Mouse (Mus musculus): ENCODE measurements around the gene Tekt3. TPM values are rescaled to one million over a fixed set of nuclear protein-coding genes. Genes with fewer than 3 reads are reported as not detected.

Tekt3 gene
- polyA plus RNA-seq (2012; rRNA removed), result not detected in 2 replicates

DNA sequence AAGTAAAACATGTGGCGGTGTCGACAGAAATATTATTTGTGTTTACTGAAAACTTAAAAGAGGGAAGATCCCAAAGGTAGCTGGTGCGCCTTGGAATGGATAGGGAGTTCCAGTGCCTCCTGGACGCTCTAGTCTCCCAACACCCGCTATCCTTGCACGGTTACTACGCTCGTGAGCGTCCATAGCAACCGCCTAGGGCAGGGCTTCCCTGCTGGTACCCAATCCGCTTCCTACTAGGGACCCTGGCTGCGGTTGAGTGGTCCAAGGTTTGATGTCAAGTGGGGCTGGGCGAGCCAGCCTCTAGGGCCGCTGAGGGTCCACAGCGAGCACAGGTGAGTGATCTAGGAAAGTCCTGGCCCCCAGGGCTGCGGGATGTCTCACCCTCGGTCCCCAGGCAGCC is at the start of gene Tekt3:
TSS of gene Tekt3 (plus strand) at position 209 of the 400 bp plus-strand sequence.
- DNase-seq (ENCODE audit: low spot score), result no peak

- DNase-seq (ENCODE audit: low spot score), result no peak
Measured at GRCm38 (mm10) chr11:63017327-63018082, 43.9 kb upstream of the Tekt3 start.

DNA sequence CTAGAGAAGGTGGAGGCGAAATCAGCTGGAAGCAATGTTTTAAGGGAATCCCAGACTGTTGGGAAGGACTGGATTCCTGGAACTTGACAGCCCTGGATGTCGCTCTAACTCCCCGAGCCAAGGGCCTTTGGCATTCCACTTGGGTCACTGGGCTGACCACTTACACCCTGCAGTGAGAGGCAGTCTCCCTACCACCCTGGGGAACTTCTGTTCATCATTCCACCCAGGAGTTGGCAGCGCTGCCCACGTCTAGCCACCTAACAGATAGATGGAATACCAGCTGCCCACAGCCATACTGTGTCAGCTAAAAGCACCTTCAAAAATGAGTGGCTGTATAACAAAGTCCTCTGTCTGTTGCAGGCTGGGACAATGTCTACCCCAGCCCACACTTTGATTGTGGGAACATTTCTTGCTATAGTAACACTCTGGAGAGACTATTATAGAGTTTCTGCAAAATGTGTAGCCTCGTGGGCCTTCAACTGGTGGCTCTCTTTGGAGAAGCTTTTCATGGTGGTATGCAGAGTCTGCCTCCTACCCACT is 43.3 kb upstream of the Tekt3 start:
- peak; percentile 12 for DNase-seq (ENCODE audit: low spot score)

- no peak for DNase-seq (ENCODE audit: low spot score)
Measured at GRCm38 (mm10) chr11:63020633-63021032, 40.8 kb upstream of the Tekt3 start.

DNA sequence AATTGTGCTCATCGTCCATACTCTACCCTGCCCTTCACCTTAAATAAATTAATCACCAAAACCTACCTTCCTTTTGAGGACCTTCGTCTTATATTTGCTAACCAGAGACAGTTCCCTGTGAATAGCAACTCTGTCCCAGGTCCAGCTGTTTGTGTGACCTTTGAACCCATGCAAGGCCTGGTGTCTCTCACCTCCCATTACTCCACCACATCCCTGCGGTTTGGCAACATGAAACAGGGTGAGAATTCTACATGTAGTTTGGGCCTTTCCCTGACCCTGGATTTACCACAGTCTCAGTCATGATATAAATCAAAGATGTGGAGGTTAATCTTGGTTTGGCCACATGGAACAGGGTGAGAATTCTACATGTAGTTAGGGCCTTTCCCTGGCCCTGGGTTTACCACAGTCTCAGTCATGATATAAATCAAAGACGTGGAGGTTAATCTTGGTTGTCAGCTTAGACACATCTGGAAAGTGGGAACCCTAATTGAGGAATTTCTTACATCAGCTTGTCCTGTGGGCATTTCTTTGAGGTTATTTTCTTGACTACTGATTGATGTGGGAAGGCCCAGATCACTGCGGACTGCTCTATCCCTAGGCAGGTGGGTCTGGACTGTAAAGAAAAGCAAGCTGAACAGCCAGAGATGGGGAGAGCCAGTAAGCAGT is 40.2 kb upstream of the Tekt3 start:
- DNase-seq (ENCODE audit: low spot score), result no peak

GRCm38 (mm10) chr11:63023461-63023860 is 38.0 kb upstream of the Tekt3 start:
- no peak for DNase-seq (ENCODE audit: low spot score)

- DNase-seq (ENCODE audit: low spot score), result no peak
Measured at GRCm38 (mm10) chr11:63024136-63024535, 37.3 kb upstream of the Tekt3 start.

GRCm38 (mm10) chr11:63025476-63025875 is 36.0 kb upstream of the Tekt3 start:
- DNase-seq (ENCODE audit: low spot score), result no peak

DNA sequence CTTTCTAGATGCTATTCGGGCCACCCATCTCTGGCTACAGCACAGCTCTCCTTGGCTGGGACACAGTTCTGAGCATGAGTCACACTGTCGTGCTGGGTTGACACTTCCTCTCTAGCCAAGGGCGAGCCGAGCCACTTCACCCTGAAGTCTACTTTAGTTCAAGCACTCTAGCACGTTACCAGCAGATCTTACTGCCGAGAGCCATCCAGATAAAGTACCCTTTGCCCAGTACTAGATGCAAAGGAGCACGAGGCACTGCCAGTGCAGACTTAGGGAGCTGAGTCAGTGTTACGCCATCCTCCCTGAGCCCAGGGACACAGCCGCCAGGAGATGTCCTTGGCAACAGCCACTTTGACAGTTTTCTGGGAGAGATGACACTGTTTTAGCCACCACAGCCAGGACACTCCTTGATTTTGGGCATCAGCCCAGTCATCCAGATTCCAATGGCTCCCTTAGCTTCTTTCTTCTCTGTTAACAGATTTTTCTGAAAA is 34.8 kb upstream of the Tekt3 start:
- no peak for DNase-seq (ENCODE audit: low spot score)

GRCm38 (mm10) chr11:63028131-63028530 is 33.3 kb upstream of the Tekt3 start:
- DNase-seq (ENCODE audit: low spot score), result no peak

GRCm38 (mm10) chr11:63029148-63029714 is 32.2 kb upstream of the Tekt3 start:
- DNase-seq (ENCODE audit: low spot score), result no peak

GRCm38 (mm10) chr11:63029721-63030120 is 31.7 kb upstream of the Tekt3 start:
- DNase-seq (ENCODE audit: low spot score), result no peak

GRCm38 (mm10) chr11:63035420-63036211 is 25.8 kb upstream of the Tekt3 start:
- no peak for DNase-seq (ENCODE audit: low spot score)

DNA sequence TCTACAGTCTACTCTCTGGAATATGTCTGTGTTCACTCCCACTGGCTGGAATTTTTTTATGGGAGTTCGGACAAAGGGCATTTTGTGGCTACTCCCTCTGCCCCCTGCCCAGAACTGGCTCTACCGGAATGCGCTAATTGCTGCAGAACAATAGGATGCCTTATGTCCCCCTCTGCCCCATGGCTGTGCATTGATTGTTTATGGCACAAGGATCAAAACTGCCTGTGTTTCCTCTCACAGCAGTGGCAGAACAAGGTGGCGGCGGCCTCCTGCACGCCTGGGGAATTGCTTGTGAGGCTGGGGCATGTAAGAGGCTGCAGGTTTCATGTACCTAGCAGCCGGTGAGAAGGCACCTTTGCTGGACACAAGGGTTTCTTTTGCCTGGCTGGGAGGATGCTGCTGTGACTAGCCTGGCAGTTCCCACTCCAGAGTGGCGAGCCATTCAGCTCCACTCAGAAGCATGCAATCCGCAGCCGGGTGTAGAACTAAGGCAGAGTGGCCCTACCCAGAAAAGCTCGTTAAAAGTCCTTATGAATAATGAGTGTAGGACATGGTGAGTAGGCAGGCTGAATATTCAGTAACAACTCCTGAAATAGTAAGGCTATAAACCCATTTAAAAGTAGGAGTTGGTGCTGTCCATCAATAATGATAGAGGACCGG is 21.3 kb upstream of the Tekt3 start:
- no peak for DNase-seq (ENCODE audit: low spot score)

DNA sequence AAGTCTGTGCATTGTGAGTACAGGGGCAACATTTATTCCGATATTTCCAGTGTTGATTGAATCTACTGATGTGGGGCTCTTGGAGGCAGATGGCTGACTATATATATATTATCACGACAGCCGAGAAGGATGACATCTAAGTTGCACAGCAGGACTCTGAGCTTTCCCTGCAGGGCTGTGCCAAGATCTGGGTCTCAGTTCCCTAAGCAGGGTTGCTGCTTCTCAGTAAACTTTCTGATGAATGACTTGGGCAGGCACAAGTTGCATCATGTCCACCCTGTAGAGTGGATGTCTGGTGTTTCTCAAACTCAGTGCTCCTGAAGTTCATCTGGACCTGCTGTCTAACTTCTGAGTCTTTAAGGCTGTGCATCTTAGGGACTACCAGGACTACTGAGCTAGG is 15.7 kb upstream of the Tekt3 start:
- no peak for DNase-seq (ENCODE audit: low spot score)

GRCm38 (mm10) chr11:63046380-63046779 is 15.1 kb upstream of the Tekt3 start:
- no peak for DNase-seq (ENCODE audit: low spot score)

DNA sequence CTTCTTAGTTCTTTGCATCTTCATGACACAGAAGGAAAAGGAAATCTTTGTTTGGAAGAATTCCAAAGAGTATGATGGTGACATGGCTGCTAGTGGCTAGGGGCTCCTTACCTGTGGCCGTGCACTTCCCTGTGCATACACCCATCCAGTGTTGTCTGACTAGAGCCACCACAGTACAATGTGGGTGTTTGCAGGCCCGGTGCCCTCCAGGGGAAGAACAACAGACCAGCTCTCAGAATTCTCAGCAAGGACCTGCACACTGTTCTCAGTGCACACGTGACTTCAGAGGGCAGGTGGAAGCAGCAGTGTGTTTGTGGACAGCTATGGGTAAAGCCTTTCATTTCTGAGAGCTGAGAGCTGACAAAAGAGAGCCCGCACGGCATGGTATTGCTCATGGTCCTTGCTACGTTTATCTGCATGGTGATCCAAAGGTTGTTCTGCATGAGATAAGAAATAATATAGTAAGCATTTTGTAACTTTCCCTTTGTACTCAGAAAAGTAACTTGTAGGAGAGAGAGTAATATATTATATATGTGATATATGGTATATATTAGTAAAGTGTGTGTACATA is 11.0 kb upstream of the Tekt3 start:
- DNase-seq (ENCODE audit: low spot score), result no peak

GRCm38 (mm10) chr11:63051041-63051440 is 10.4 kb upstream of the Tekt3 start:
- no peak for DNase-seq (ENCODE audit: low spot score)

DNA sequence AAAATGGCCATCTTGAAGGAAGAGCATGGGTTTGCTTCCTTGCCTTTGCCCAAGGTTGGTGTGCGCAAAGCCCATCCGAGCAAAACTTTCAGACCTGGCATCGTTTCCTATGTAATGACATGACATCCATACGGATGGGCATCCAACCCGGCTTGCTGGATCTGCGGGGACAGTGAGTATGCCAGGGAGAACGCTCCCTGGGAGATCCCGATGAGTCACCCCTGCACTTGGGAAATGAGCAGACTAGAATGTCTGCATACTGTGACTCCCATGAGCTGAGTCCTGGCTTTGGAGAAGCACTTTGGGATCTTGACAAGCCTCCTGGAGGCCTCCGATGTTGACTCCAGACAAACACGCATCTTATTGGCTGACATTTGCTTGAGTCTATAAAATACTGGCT is 9.5 kb upstream of the Tekt3 start:
- DNase-seq (ENCODE audit: low spot score), result no peak

GRCm38 (mm10) chr11:63055596-63055995 is 5.9 kb upstream of the Tekt3 start:
- no peak for DNase-seq (ENCODE audit: low spot score)
